Mouse (Mus musculus): ENCODE results near the gene Bms1. TPM values are rescaled to one million over a fixed set of nuclear protein-coding genes. Genes with fewer than 3 reads are reported as not detected.

Gene Bms1
- polyA plus RNA-seq, 1 experiment from 2014 or later, result 27.9 TPM

GRCm38 (mm10) chr6:118348186-118348585 is 71.1 kb downstream of the Bms1 start:
- H3K36me3 ChIP-seq, result no peaks in the 10 kb centered on the region
- no peaks in the 10 kb centered on the region for H3K4me1 ChIP-seq (replicated peaks)
- WGBS, result 77% methylated on average over 3 of the region's 3 CpGs
- no peak overlapping the region for H3K4me2 ChIP-seq (replicated peaks)
- no peak overlapping the region for H3K9ac ChIP-seq (replicated peaks)
- no peak overlapping the region for H3K4me3 ChIP-seq (replicated peaks)
- ATAC-seq, result no peak
- H3K9me3 ChIP-seq, result no peaks in the 10 kb centered on the region
- H3K27ac ChIP-seq, result no peak overlapping the region
- H3K27me3 ChIP-seq, result no peaks in the 10 kb centered on the region

GRCm38 (mm10) chr6:118347291-118347690 is 72.0 kb downstream of the Bms1 start:
- H3K9me3 ChIP-seq, result no peaks in the 10 kb centered on the region
- no peaks in the 10 kb centered on the region for H3K27me3 ChIP-seq
- H3K4me1 ChIP-seq (replicated peaks), result no peaks in the 10 kb centered on the region
- H3K36me3 ChIP-seq, result no peaks in the 10 kb centered on the region
- H3K4me2 ChIP-seq (replicated peaks), result no peak overlapping the region
- H3K27ac ChIP-seq, result no peak overlapping the region
- H3K4me3 ChIP-seq (replicated peaks), result no peak overlapping the region
- 87% methylated on average over 8 of the region's 8 CpGs for WGBS
- no peak for ATAC-seq
- H3K9ac ChIP-seq (replicated peaks), result no peak overlapping the region

- Histone ChIP-seq H3K9me3 (no peaks in the 10 kb centered on the region), H3K27me3 (no peaks in the 10 kb centered on the region), H3K4me3 (replicated peaks) (no peak overlapping the region), H3K4me1 (replicated peaks) (peaks cover 4% of the 10 kb centered on the region; the same call in 1 of the 2 replicates), H3K4me2 (replicated peaks) (no peak overlapping the region), H3K9ac (replicated peaks) (no peak overlapping the region), H3K27ac (no peak overlapping the region), H3K36me3 (no peaks in the 10 kb centered on the region)
- ATAC-seq, result no peak
- 89% methylated on average over 11 of the region's 11 CpGs for WGBS
Measured at GRCm38 (mm10) chr6:118341861-118342485, 77.3 kb downstream of the Bms1 start.

- 81% methylated on average over 5 of the region's 5 CpGs for WGBS
Measured at GRCm38 (mm10) chr6:118337660-118338059, 81.6 kb downstream of the Bms1 start.

GRCm38 (mm10) chr6:118336541-118337480 is 82.5 kb downstream of the Bms1 start:
- H3K27ac ChIP-seq, result no peak overlapping the region
- peaks cover 7% of the 10 kb centered on the region; the same call in 1 of the 2 replicates for H3K4me1 ChIP-seq (replicated peaks)
- no peaks in the 10 kb centered on the region for H3K27me3 ChIP-seq
- no peaks in the 10 kb centered on the region for H3K9me3 ChIP-seq
- ATAC-seq, result no peak
- H3K36me3 ChIP-seq, result no peaks in the 10 kb centered on the region
- WGBS, result 71% methylated on average over 14 of the region's 14 CpGs
- no peak overlapping the region for H3K9ac ChIP-seq (replicated peaks)
- H3K4me3 ChIP-seq (replicated peaks), result no peak overlapping the region
- H3K4me2 ChIP-seq (replicated peaks), result no peak overlapping the region

More at GRCm38 (mm10) chr6:118337660-118338059, 81.6 kb downstream of the Bms1 start:
- ATAC-seq, result no peak
- Histone ChIP-seq H3K27me3 (no peaks in the 10 kb centered on the region), H3K9me3 (no peaks in the 10 kb centered on the region), H3K4me1 (replicated peaks) (peaks cover 7% of the 10 kb centered on the region; the same call in 1 of the 2 replicates), H3K36me3 (no peaks in the 10 kb centered on the region), H3K9ac (replicated peaks) (no peak overlapping the region), H3K4me2 (replicated peaks) (no peak overlapping the region), H3K4me3 (replicated peaks) (no peak overlapping the region), H3K27ac (no peak overlapping the region)

GRCm38 (mm10) chr6:118335934-118336450 is 83.3 kb downstream of the Bms1 start:
- Histone ChIP-seq H3K27me3 (no peaks in the 10 kb centered on the region), H3K27ac (no peak overlapping the region), H3K36me3 (no peaks in the 10 kb centered on the region), H3K4me2 (replicated peaks) (no peak overlapping the region), H3K4me3 (replicated peaks) (no peak overlapping the region), H3K4me1 (replicated peaks) (peaks cover 7% of the 10 kb centered on the region; the same call in 1 of the 2 replicates), H3K9ac (replicated peaks) (no peak overlapping the region), H3K9me3 (no peaks in the 10 kb centered on the region)
- 68% methylated on average over 5 of the region's 5 CpGs for WGBS
- ATAC-seq, result no peak

- H3K4me1 ChIP-seq (replicated peaks), result peaks cover 7% of the 10 kb centered on the region; the same call in 1 of the 2 replicates
- H3K4me2 ChIP-seq (replicated peaks), result no peak overlapping the region
- WGBS, result 95% methylated on average over 9 of the region's 9 CpGs
- no peaks in the 10 kb centered on the region for H3K9me3 ChIP-seq
- no peak overlapping the region for H3K27ac ChIP-seq
- no peak for ATAC-seq
- no peaks in the 10 kb centered on the region for H3K27me3 ChIP-seq
- no peaks in the 10 kb centered on the region for H3K36me3 ChIP-seq
- H3K4me3 ChIP-seq (replicated peaks), result no peak overlapping the region
- H3K9ac ChIP-seq (replicated peaks), result no peak overlapping the region
Measured at GRCm38 (mm10) chr6:118333861-118334260, 85.4 kb downstream of the Bms1 start.

Small RNAs within 50 kb of the gene (microRNA-seq; reads per million reads assigned to microRNA genes)
- gene Gm25953, result not detected

Other genes with a start within 250 kb of the Bms1 start
- 3.7 and 4.2 TPM in 2 replicates for gene Ret, start 221.8 kb downstream of the Bms1 start, polyA plus RNA-seq (2015; fragmentation: Nextera tagmentation; extraction: Ambion mirVana)
- gene Zfp248, start 36.1 kb upstream of the Bms1 start, polyA plus RNA-seq (2015; fragmentation: Nextera tagmentation; extraction: Ambion mirVana), result 14.8 and 16.0 TPM in 2 replicates
- gene Zfp9, start 59.8 kb upstream of the Bms1 start, polyA plus RNA-seq (2015; fragmentation: Nextera tagmentation; extraction: Ambion mirVana), result 11.9 and 12.8 TPM in 2 replicates
- gene Ankrd26, start 142.8 kb upstream of the Bms1 start, polyA plus RNA-seq (2015; fragmentation: Nextera tagmentation; extraction: Ambion mirVana), result 17.5 and 19.9 TPM in 2 replicates